Mouse (Mus musculus) midbrain, postnatal 0 days (tissue): ENCODE results near the gene Tomm20. TPM values are rescaled to one million over a fixed set of nuclear protein-coding genes. Genes with fewer than 3 reads are reported as not detected.

Experiments used
- ATAC-seq: fragments of 200-750 bp; cut with Nextera tagmentation; 2 replicates; pipeline ENCODE4 v1.8.0; 2017; ENCODE audit warnings: moderate number of reproducible peaks, mild to moderate bottlenecking, moderate TSS enrichment, moderate library complexity; ENCODE audit not compliant: low FRiP score
- DNase-seq: peaks from one replicate; pipeline ENCODE4 v3.0.0-alpha.2; 2015; ENCODE audit warnings: low spot score
- H3K27ac ChIP-seq: fragments of 300-500 bp; sonication (generic); 2 replicates; pipeline ENCODE4 v1.5.1; 2014; ENCODE audit warnings: low read depth, mild to moderate bottlenecking, low read length, mixed read lengths
- H3K27me3 ChIP-seq: fragments of 300-500 bp; sonication (generic); 2 replicates; pipeline ENCODE4 v1.6.1; 2014; ENCODE audit warnings: low read length, control low read depth, mixed read lengths; ENCODE audit not compliant: insufficient read depth
- H3K36me3 ChIP-seq: fragments of 300-500 bp; sonication (generic); 2 replicates; pipeline ENCODE4 v1.6.1; 2014; ENCODE audit warnings: low read length, control low read depth, mixed read lengths; ENCODE audit not compliant: insufficient read depth
- H3K4me1 ChIP-seq: fragments of 300-500 bp; sonication (generic); 2 replicates; pipeline ENCODE4 v1.6.1; 2014; ENCODE audit warnings: mild to moderate bottlenecking, control low read depth, antibody characterized with exemption, low read length, mixed read lengths; ENCODE audit not compliant: insufficient read depth
- H3K4me2 ChIP-seq: fragments of 300-500 bp; sonication (generic); 2 replicates; pipeline ENCODE4 v1.6.1; 2014; ENCODE audit warnings: low read depth, mild to moderate bottlenecking, low read length, mixed read lengths; ENCODE audit not compliant: poor library complexity, severe bottlenecking
- H3K4me3 ChIP-seq: fragments of 300-500 bp; sonication (generic); 2 replicates; pipeline ENCODE4 v1.5.1; 2014; ENCODE audit warnings: low read depth, mild to moderate bottlenecking, low read length, moderate library complexity
- H3K9ac ChIP-seq: fragments of 300-500 bp; sonication (generic); replicated peaks from 2 replicates; pipeline ENCODE4 v1.6.1; 2014; ENCODE audit warnings: mild to moderate bottlenecking, low read length, moderate library complexity, mixed read lengths; ENCODE audit not compliant: poor library complexity, severe bottlenecking
- H3K9me3 ChIP-seq: fragments of 300-500 bp; sonication (generic); 2 replicates; pipeline ENCODE4 v1.6.1; 2016; ENCODE audit warnings: low read length, control low read depth
- CTCF ChIP-seq: IDR thresholded peaks from 2 replicates; pipeline ENCODE4 v1.5.1; 2016; ENCODE audit warnings: antibody characterized with exemption, mild to moderate bottlenecking
- WGBS: fragments of 180-500 bp; shearing (Covaris S2); extraction: QIAGEN DNeasy Blood & Tissue Kit; methylation state at CpG from one replicate; pipeline ENCODE4 v1.1.7; 2014; 5-methylcytosine and 5-hydroxymethylcytosine counted together
- polyA plus RNA-seq: library from polyadenylated mRNA; unstranded; fragments of >200 nt; fragmentation: Nextera tagmentation; extraction: Ambion mirVana; gene quantifications from 2 replicates; pipeline ENCODE4 v1.2.1, GENCODE M21; 2015
- total RNA-seq: library from RNA; depleted of rRNA; stranded (reverse); fragments of >200 nt; gene quantifications from 2 replicates; pipeline ENCODE4 v1.2.3, GENCODE M21; 2014

Tomm20 gene
- total and polyA plus RNA-seq, 2 experiments from 2014 or later, result 149 to 236 TPM

GRCm38 (mm10) chr8:126968107-126968506 lies 22.5 kb upstream of the Tomm20 start:
- Histone ChIP-seq H3K4me3 (no peak overlapping the region), H3K27ac (no peak overlapping the region), H3K36me3 (peaks cover 26% of the 10 kb centered on the region; the same call in 1 of the 2 replicates), H3K27me3 (no peaks in the 10 kb centered on the region), H3K4me2 (no peak overlapping the region), H3K4me1 (0 out of 2 replicates have a peak, but pooled peaks cover 4% of the 10 kb centered on the region), H3K9me3 (no peaks in the 10 kb centered on the region), H3K9ac (no peak overlapping the region)
- 94% methylated on average over 6 of the region's 6 CpGs for WGBS
- DNase-seq (no peak), ATAC-seq (no peak)
- no peak for TF ChIP-seq CTCF

- Histone ChIP-seq H3K4me1 (0 out of 2 replicates have a peak, but pooled peaks cover 3% of the 10 kb centered on the region), H3K4me3 (no peak overlapping the region), H3K36me3 (peaks cover 39% of the 10 kb centered on the region), H3K9me3 (no peaks in the 10 kb centered on the region), H3K27me3 (no peaks in the 10 kb centered on the region), H3K9ac (no peak overlapping the region), H3K4me2 (no peak overlapping the region), H3K27ac (no peak overlapping the region)
- no peak for ATAC-seq
- DNase-seq, result no peak
- 92% methylated on average over 6 of the region's 6 CpGs for WGBS
- TF ChIP-seq CTCF, result no peak
Measured at GRCm38 (mm10) chr8:126965246-126965645, 19.6 kb upstream of the Tomm20 start.

GRCm38 (mm10) chr8:126962871-126963270 lies 17.2 kb upstream of the Tomm20 start:
- Histone ChIP-seq H3K4me2 (no peak overlapping the region), H3K4me1 (no peaks in the 10 kb centered on the region), H3K36me3 (peaks cover 38% of the 10 kb centered on the region), H3K9ac (no peak overlapping the region), H3K9me3 (no peaks in the 10 kb centered on the region), H3K27me3 (no peaks in the 10 kb centered on the region), H3K4me3 (no peak overlapping the region), H3K27ac (no peak overlapping the region)
- 90% methylated on average over 1 of the region's 1 CpGs for WGBS
- no peak for ATAC-seq
- DNase-seq, result no peak
- TF ChIP-seq CTCF, result no peak

- no peak for DNase-seq
- no peaks in the 10 kb centered on the region for H3K27me3 ChIP-seq
- H3K4me2 ChIP-seq, result no peak overlapping the region
- H3K9me3 ChIP-seq, result no peaks in the 10 kb centered on the region
- peaks cover 44% of the 10 kb centered on the region for H3K36me3 ChIP-seq
- TF ChIP-seq CTCF, result no peak
- no peak overlapping the region for H3K9ac ChIP-seq
- WGBS, result 96% methylated on average over 3 of the region's 3 CpGs
- no peak for ATAC-seq
- H3K4me3 ChIP-seq, result no peak overlapping the region
- no peak overlapping the region for H3K27ac ChIP-seq
- no peaks in the 10 kb centered on the region for H3K4me1 ChIP-seq
Measured at GRCm38 (mm10) chr8:126961516-126961915, 15.9 kb upstream of the Tomm20 start.

- no peaks in the 10 kb centered on the region for H3K27me3 ChIP-seq
- no peak overlapping the region for H3K9ac ChIP-seq
- no peak overlapping the region for H3K4me2 ChIP-seq
- no peaks in the 10 kb centered on the region for H3K4me1 ChIP-seq
- H3K4me3 ChIP-seq, result no peak overlapping the region
- no peaks in the 10 kb centered on the region for H3K9me3 ChIP-seq
- TF ChIP-seq CTCF, result no peak
- DNase-seq, result no peak
- ATAC-seq, result no peak
- peaks cover 50% of the 10 kb centered on the region for H3K36me3 ChIP-seq
- 83% methylated on average over 11 of the region's 11 CpGs for WGBS
- no peak overlapping the region for H3K27ac ChIP-seq
Measured at GRCm38 (mm10) chr8:126951900-126952636, 6.4 kb upstream of the Tomm20 start.

GRCm38 (mm10) chr8:126949527-126949926 lies 3.9 kb upstream of the Tomm20 start:
- Histone ChIP-seq H3K4me3 (no peak overlapping the region), H3K9ac (no peak overlapping the region), H3K27me3 (no peaks in the 10 kb centered on the region), H3K4me2 (no peak overlapping the region), H3K27ac (no peak overlapping the region), H3K9me3 (no peaks in the 10 kb centered on the region), H3K4me1 (no peaks in the 10 kb centered on the region), H3K36me3 (peaks cover 42% of the 10 kb centered on the region)
- WGBS, result 70% methylated on average over 2 of the region's 2 CpGs
- DNase-seq (no peak), ATAC-seq (no peak)
- TF ChIP-seq CTCF, result no peak; the same call in 1 of the 2 replicates
